In genomic region chr7:96383686-96384528, GRCm38 (mm10) we compare ENCODE assay signal across 11 mouse cellular contexts.
DNase-seq lines count a peak whose midpoint lies in the region; ATAC-seq and TF ChIP-seq lines count a peak whose summit lies in the region.
"Had no signal": no experiment of that assay in that cellular context is flagged by ENCODE, and none has a peak within 500 bp of the region (broad histone marks: within the 10 kb centered on the region; RNA-seq: fewer than 3 reads in every experiment).

No protein-coding gene starts in this region.

- peak; percentile 77 for ATAC-seq in hindbrain, embryonic 12.5 days (ENCODE audit: low FRiP score)
- ATAC-seq in midbrain, embryonic 13.5 days = peak; percentile 87

- TF ChIP-seq POLR2A in brain, embryonic 14.5 days (IDR thresholded peaks at IDR 0.05; ENCODE audit: borderline replicate concordance, extremely low read depth, insufficient read depth, insufficient read length, poor library complexity, severe bottlenecking) = no peak

- H3K27me3 ChIP-seq in hindbrain, embryonic 12.5 days = no peaks in the 10 kb centered on the region
- H3K27me3 ChIP-seq in midbrain, embryonic 13.5 days = no peaks in the 10 kb centered on the region
- H3K27me3 ChIP-seq: lung, embryonic 15.5 days had no signal

- no peaks in the 10 kb centered on the region for H3K9me3 ChIP-seq in hindbrain, embryonic 12.5 days (replicated peaks)
- H3K9me3 ChIP-seq in midbrain, embryonic 13.5 days = no peaks in the 10 kb centered on the region
- H3K9me3 ChIP-seq: lung, embryonic 15.5 days had no signal

- H3K4me1 ChIP-seq in hindbrain, embryonic 12.5 days = peaks cover 15% of the 10 kb centered on the region
- H3K4me1 ChIP-seq in midbrain, embryonic 13.5 days (replicated peaks) = peaks cover 22% of the 10 kb centered on the region
- H3K4me1 ChIP-seq: lung, embryonic 15.5 days had no signal

- peak; percentile 5 for DNase-seq in cerebellum, adult 11-12 months
- no peak for DNase-seq in cerebellum, postnatal 25 days
- peak; percentile 91 for DNase-seq in brain, embryonic 14.5 days (ENCODE audit: low read depth)
- DNase-seq in thymus, postnatal 25 days = no peak
- DNase-seq in urinary bladder, postnatal 36 days (ENCODE audit: low spot score in 2 of 2) = no peak
- no peak for DNase-seq in frontal cortex, postnatal 25 days (ENCODE audit: low spot score in 2 of 2)
- DNase-seq: adrenal gland, adult 8-10 months; gastrocnemius, postnatal 14 days had no signal

- peak overlapping the region; percentile 83 for H3K27ac ChIP-seq in hindbrain, embryonic 12.5 days
- H3K27ac ChIP-seq in midbrain, embryonic 13.5 days = peak overlapping the region; percentile 82
- H3K27ac ChIP-seq: lung, embryonic 15.5 days had no signal

- H3K4me2 ChIP-seq in hindbrain, embryonic 12.5 days (replicated peaks) = no peak overlapping the region
- H3K4me2 ChIP-seq in midbrain, embryonic 13.5 days (replicated peaks) = no peak overlapping the region
- H3K4me2 ChIP-seq: lung, embryonic 15.5 days had no signal

- H3K36me3 ChIP-seq in hindbrain, embryonic 12.5 days = no peaks in the 10 kb centered on the region
- H3K36me3 ChIP-seq in midbrain, embryonic 13.5 days = no peaks in the 10 kb centered on the region
- H3K36me3 ChIP-seq: lung, embryonic 15.5 days had no signal

- no peak for TF ChIP-seq CTCF in brain, embryonic 14.5 days (IDR thresholded peaks at IDR 0.05; ENCODE audit: borderline replicate concordance, extremely low read depth, insufficient read depth, insufficient read length)

- no peak overlapping the region for H3K4me3 ChIP-seq in hindbrain, embryonic 12.5 days
- no peak overlapping the region for H3K4me3 ChIP-seq in midbrain, embryonic 13.5 days (replicated peaks)
- H3K4me3 ChIP-seq: lung, embryonic 15.5 days had no signal

- WGBS in hindbrain, embryonic 12.5 days = 6% methylated on average over 6 of the region's 6 CpGs
- WGBS in midbrain, embryonic 13.5 days = 10% methylated on average over 6 of the region's 6 CpGs

- H3K9ac ChIP-seq in hindbrain, embryonic 12.5 days = no peak overlapping the region
- no peak overlapping the region for H3K9ac ChIP-seq in midbrain, embryonic 13.5 days (replicated peaks)
- H3K9ac ChIP-seq: lung, embryonic 15.5 days had no signal

Comparison
In these comparisons a context has a peak if more than half of its experiments do, and no peak if none do; other contexts are left out.
1. DNase-seq: peak in cerebellum, adult 11-12 months (single experiment) and brain, embryonic 14.5 days (single experiment); none in cerebellum, postnatal 25 days (0 of 2), thymus, postnatal 25 days (single experiment), urinary bladder, postnatal 36 days (0 of 2) and frontal cortex, postnatal 25 days (0 of 2).